Comparison of ENCODE assay signal across 27 mouse cellular contexts in genomic region chr19:57127523-57127922, GRCm38 (mm10).
DNase-seq lines count a peak whose midpoint lies in the region; ATAC-seq lines count a peak whose summit lies in the region.
"Had no signal": no experiment of that assay in that cellular context is flagged by ENCODE, and none has a peak within 500 bp of the region (broad histone marks: within the 10 kb centered on the region; RNA-seq: fewer than 3 reads in every experiment).

No protein-coding gene starts in this region.

- no peak overlapping the region for H3K4me2 ChIP-seq in embryonic facial prominence, embryonic 15.5 days (replicated peaks)
- no peak overlapping the region for H3K4me2 ChIP-seq in stomach, embryonic 15.5 days
- no peak overlapping the region for H3K4me2 ChIP-seq in kidney, embryonic 15.5 days
- H3K4me2 ChIP-seq: forebrain, embryonic 13.5 days; heart, embryonic 13.5 days; hindbrain, embryonic 14.5 days; liver, embryonic 15.5 days; lung, embryonic 14.5 days; midbrain, embryonic 15.5 days had no signal

- no peaks in the 10 kb centered on the region for H3K9me3 ChIP-seq in embryonic facial prominence, embryonic 15.5 days (replicated peaks)
- H3K9me3 ChIP-seq in stomach, embryonic 15.5 days = no peaks in the 10 kb centered on the region
- H3K9me3 ChIP-seq in kidney, embryonic 15.5 days (replicated peaks) = no peaks in the 10 kb centered on the region
- H3K9me3 ChIP-seq: forebrain, embryonic 13.5 days; heart, embryonic 13.5 days; liver, embryonic 15.5 days; midbrain, embryonic 10.5 days; midbrain, embryonic 15.5 days had no signal

- no peaks in the 10 kb centered on the region for H3K27me3 ChIP-seq in embryonic facial prominence, embryonic 15.5 days
- no peaks in the 10 kb centered on the region for H3K27me3 ChIP-seq in stomach, embryonic 15.5 days (replicated peaks)
- H3K27me3 ChIP-seq in kidney, embryonic 15.5 days = no peaks in the 10 kb centered on the region
- H3K27me3 ChIP-seq: forebrain, embryonic 13.5 days; heart, embryonic 13.5 days; liver, embryonic 15.5 days; midbrain, embryonic 15.5 days had no signal

- H3K4me3 ChIP-seq in brown adipose tissue, adult 24 weeks (ENCODE audit: insufficient read depth, low read depth, low read length) = no peak overlapping the region
- H3K4me3 ChIP-seq in embryonic facial prominence, embryonic 15.5 days (replicated peaks) = no peak overlapping the region
- no peak overlapping the region for H3K4me3 ChIP-seq in stomach, embryonic 15.5 days (replicated peaks)
- no peak overlapping the region for H3K4me3 ChIP-seq in kidney, embryonic 15.5 days (replicated peaks)
- H3K4me3 ChIP-seq: forebrain, embryonic 13.5 days; heart, adult 2 months; heart, embryonic 13.5 days; liver, embryonic 15.5 days; midbrain, embryonic 10.5 days; midbrain, embryonic 15.5 days had no signal

- peak; percentile 50 for DNase-seq in CD4-positive, CD25-positive, alpha-beta regulatory T cell, adult 2 months (ENCODE audit: low read depth, low spot score)
- no peak for DNase-seq in right cerebral cortex, postnatal 14 days
- no peak for DNase-seq in cerebellum, adult 18-20 months
- DNase-seq: adrenal gland, adult 8-10 months; cerebellum, adult 9-10 months; cerebellum, postnatal 36 days; gastrocnemius, postnatal 25 days; heart, adult 2 months; heart, postnatal 10 days; kidney, adult 9 months; kidney, postnatal 14 days; layer of hippocampus, adult 9-11 months; liver; lung, embryonic 14.5 days; thymus, adult 18-20 months had no signal

- no peak overlapping the region for H3K9ac ChIP-seq in embryonic facial prominence, embryonic 15.5 days
- H3K9ac ChIP-seq in stomach, embryonic 15.5 days = no peak overlapping the region
- no peak overlapping the region for H3K9ac ChIP-seq in kidney, embryonic 15.5 days
- H3K9ac ChIP-seq: forebrain, embryonic 13.5 days; heart, embryonic 13.5 days; hindbrain, embryonic 14.5 days; liver, embryonic 15.5 days; lung, embryonic 14.5 days; midbrain, embryonic 15.5 days had no signal

- H3K36me3 ChIP-seq in embryonic facial prominence, embryonic 15.5 days = no peaks in the 10 kb centered on the region
- H3K36me3 ChIP-seq in stomach, embryonic 15.5 days = no peaks in the 10 kb centered on the region
- H3K36me3 ChIP-seq in kidney, embryonic 15.5 days = no peaks in the 10 kb centered on the region
- H3K36me3 ChIP-seq: liver, embryonic 15.5 days; midbrain, embryonic 10.5 days; midbrain, embryonic 15.5 days had no signal

- no peak for ATAC-seq in CD4-positive, CD25-positive, alpha-beta regulatory T cell, adult 4 months
- ATAC-seq in embryonic facial prominence, embryonic 15.5 days (ENCODE audit: insufficient number of reproducible peaks, low FRiP score, low TSS enrichment, low read depth) = no peak
- no peak for ATAC-seq in stomach, embryonic 15.5 days (ENCODE audit: insufficient read depth, low FRiP score, low read depth)
- no peak for ATAC-seq in kidney, embryonic 15.5 days (replicated peaks; ENCODE audit: low FRiP score)
- ATAC-seq: forebrain, embryonic 13.5 days; intestine, postnatal 0 days; midbrain, embryonic 15.5 days had no signal

- peaks cover 7% of the 10 kb centered on the region for H3K4me1 ChIP-seq in brown adipose tissue, adult 24 weeks (ENCODE audit: control insufficient read depth, insufficient read depth, insufficient read length, low read length)
- H3K4me1 ChIP-seq in embryonic facial prominence, embryonic 15.5 days = peaks cover 23% of the 10 kb centered on the region
- 0 out of 2 replicates have a peak, but pooled peaks cover 3% of the 10 kb centered on the region for H3K4me1 ChIP-seq in stomach, embryonic 15.5 days
- H3K4me1 ChIP-seq in kidney, embryonic 15.5 days = peaks cover 29% of the 10 kb centered on the region

- 0 out of 2 replicates have a peak overlapping the region, but pooled peaks have one; percentile 23 for H3K27ac ChIP-seq in brown adipose tissue, adult 24 weeks (replicated peaks; ENCODE audit: low read depth, low read length)
- H3K27ac ChIP-seq in embryonic facial prominence, embryonic 15.5 days (replicated peaks) = peak overlapping the region; percentile 81
- peak overlapping the region; percentile 12; the same call in 1 of the 2 replicates for H3K27ac ChIP-seq in stomach, embryonic 15.5 days
- no peak overlapping the region for H3K27ac ChIP-seq in kidney, embryonic 15.5 days
- H3K27ac ChIP-seq: forebrain, embryonic 13.5 days; heart, adult 2 months; heart, embryonic 13.5 days; hindbrain, embryonic 14.5 days; liver, embryonic 15.5 days; midbrain, embryonic 15.5 days had no signal

- WGBS in embryonic facial prominence, embryonic 15.5 days = 51% methylated on average over 5 of the region's 5 CpGs
- 87% methylated on average over 5 of the region's 5 CpGs for WGBS in stomach, embryonic 15.5 days
- 90% methylated on average over 5 of the region's 5 CpGs for WGBS in kidney, embryonic 15.5 days
